Mouse (Mus musculus): ENCODE measurements around the gene Ror1. TPM values are rescaled to one million over a fixed set of nuclear protein-coding genes. Genes with fewer than 3 reads are reported as not detected.

The Ror1 gene
- polyA plus RNA-seq, 1 experiment from 2014 or later: 5.6 TPM

- Histone ChIP-seq H3K36me3 (no peaks in the 10 kb centered on the region), H3K9me3 (no peaks in the 10 kb centered on the region), H3K9ac (no peak overlapping the region), H3K27me3 (replicated peaks) (no peaks in the 10 kb centered on the region), H3K4me2 (replicated peaks) (no peak overlapping the region), H3K27ac (no peak overlapping the region), H3K4me1 (0 out of 2 replicates have a peak, but pooled peaks cover 8% of the 10 kb centered on the region), H3K4me3 (no peak overlapping the region)
- 59% methylated on average over 4 of the region's 4 CpGs for WGBS
- no peak for ATAC-seq (ENCODE audit: low FRiP score, low read depth)
Observed at GRCm38 (mm10) chr4:100226619-100227018, 131.0 kb downstream of the Ror1 start.

- no peaks in the 10 kb centered on the region for H3K27me3 ChIP-seq (replicated peaks)
- no peaks in the 10 kb centered on the region for H3K9me3 ChIP-seq
- no peaks in the 10 kb centered on the region for H3K36me3 ChIP-seq
- H3K9ac ChIP-seq: no peak overlapping the region
- WGBS: 80% methylated on average over 3 of the region's 3 CpGs
- ATAC-seq (ENCODE audit: low FRiP score, low read depth): no peak
- no peak overlapping the region for H3K27ac ChIP-seq
- no peak overlapping the region for H3K4me3 ChIP-seq
- no peak overlapping the region for H3K4me2 ChIP-seq (replicated peaks)
- H3K4me1 ChIP-seq: 0 out of 2 replicates have a peak, but pooled peaks cover 8% of the 10 kb centered on the region
Observed at GRCm38 (mm10) chr4:100228106-100228505, 132.5 kb downstream of the Ror1 start.

DNA sequence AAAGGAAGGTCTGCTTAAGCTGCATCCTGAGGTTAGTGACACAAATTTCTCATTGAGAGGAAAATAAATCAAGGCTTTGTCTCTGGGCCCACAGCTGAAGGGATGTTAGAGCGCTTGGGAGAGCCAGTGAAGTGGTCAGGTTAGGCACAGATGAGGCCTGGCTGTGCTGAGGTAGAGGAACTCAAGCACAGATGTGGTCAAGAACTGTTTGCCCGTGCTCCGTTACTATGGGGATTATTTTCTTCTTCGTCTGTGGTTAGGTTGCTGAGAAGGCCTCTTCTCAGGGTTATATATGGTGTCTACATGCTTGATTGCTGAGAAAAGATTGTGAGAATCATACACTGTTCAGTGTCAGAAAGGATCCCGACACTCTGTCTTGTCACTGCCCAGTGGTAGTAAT lies 134.7 kb downstream of the Ror1 start:
- Histone ChIP-seq H3K36me3 (no peaks in the 10 kb centered on the region), H3K9me3 (no peaks in the 10 kb centered on the region), H3K4me2 (replicated peaks) (no peak overlapping the region), H3K27me3 (replicated peaks) (no peaks in the 10 kb centered on the region), H3K4me1 (no peaks in the 10 kb centered on the region), H3K27ac (no peak overlapping the region), H3K9ac (no peak overlapping the region), H3K4me3 (no peak overlapping the region)
- ATAC-seq (ENCODE audit: low FRiP score, low read depth): no peak
- WGBS: 61% methylated on average over 5 of the region's 5 CpGs

DNA sequence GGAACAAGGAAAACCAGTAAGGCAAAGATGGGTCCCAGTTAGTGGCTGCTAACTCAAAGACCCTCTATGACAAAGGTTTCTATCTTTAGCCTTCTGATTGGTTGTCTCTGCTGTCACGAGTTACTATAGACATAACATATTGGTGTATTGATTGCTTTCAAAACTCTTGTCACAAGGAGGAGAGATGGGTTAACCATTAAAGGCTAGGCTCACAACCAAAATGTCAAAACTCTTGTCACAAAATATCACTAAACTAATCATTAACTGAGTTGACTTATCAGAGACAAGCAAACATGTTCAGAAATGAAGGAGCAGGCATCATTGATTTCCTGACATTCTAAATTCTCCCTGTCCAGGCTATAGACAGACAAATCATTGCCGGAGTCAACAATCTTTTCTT lies 135.4 kb downstream of the Ror1 start:
- H3K4me3 ChIP-seq: no peak overlapping the region
- no peaks in the 10 kb centered on the region for H3K27me3 ChIP-seq (replicated peaks)
- ATAC-seq (ENCODE audit: low FRiP score, low read depth): no peak
- H3K36me3 ChIP-seq: no peaks in the 10 kb centered on the region
- H3K9me3 ChIP-seq: no peaks in the 10 kb centered on the region
- H3K9ac ChIP-seq: no peak overlapping the region
- no peaks in the 10 kb centered on the region for H3K4me1 ChIP-seq
- 87% methylated on average over 2 of the region's 2 CpGs for WGBS
- no peak overlapping the region for H3K4me2 ChIP-seq (replicated peaks)
- no peak overlapping the region for H3K27ac ChIP-seq

GRCm38 (mm10) chr4:100231906-100232305 lies 136.3 kb downstream of the Ror1 start:
- Histone ChIP-seq H3K9ac (no peak overlapping the region), H3K9me3 (no peaks in the 10 kb centered on the region), H3K4me3 (no peak overlapping the region), H3K36me3 (no peaks in the 10 kb centered on the region), H3K27me3 (replicated peaks) (no peaks in the 10 kb centered on the region), H3K27ac (no peak overlapping the region), H3K4me2 (replicated peaks) (no peak overlapping the region), H3K4me1 (no peaks in the 10 kb centered on the region)
- WGBS: 98% methylated on average over 3 of the region's 3 CpGs
- ATAC-seq (ENCODE audit: low FRiP score, low read depth): no peak

GRCm38 (mm10) chr4:100232541-100232940 lies 136.9 kb downstream of the Ror1 start:
- H3K4me3 ChIP-seq: no peak overlapping the region
- no peak overlapping the region for H3K4me2 ChIP-seq (replicated peaks)
- no peaks in the 10 kb centered on the region for H3K36me3 ChIP-seq
- H3K9me3 ChIP-seq: no peaks in the 10 kb centered on the region
- H3K27me3 ChIP-seq (replicated peaks): no peaks in the 10 kb centered on the region
- 88% methylated on average over 7 of the region's 7 CpGs for WGBS
- no peak overlapping the region for H3K9ac ChIP-seq
- H3K4me1 ChIP-seq: no peaks in the 10 kb centered on the region
- H3K27ac ChIP-seq: no peak overlapping the region
- ATAC-seq (ENCODE audit: low FRiP score, low read depth): no peak

- Histone ChIP-seq H3K4me2 (replicated peaks) (no peak overlapping the region), H3K36me3 (no peaks in the 10 kb centered on the region), H3K9ac (no peak overlapping the region), H3K4me3 (no peak overlapping the region), H3K27ac (no peak overlapping the region), H3K9me3 (no peaks in the 10 kb centered on the region), H3K4me1 (no peaks in the 10 kb centered on the region), H3K27me3 (replicated peaks) (no peaks in the 10 kb centered on the region)
- WGBS: 89% methylated on average over 10 of the region's 10 CpGs
- no peak for ATAC-seq (ENCODE audit: low FRiP score, low read depth)
Observed at GRCm38 (mm10) chr4:100233770-100234169, 138.2 kb downstream of the Ror1 start.

- Histone ChIP-seq H3K27ac (no peak overlapping the region), H3K4me1 (no peaks in the 10 kb centered on the region), H3K27me3 (replicated peaks) (no peaks in the 10 kb centered on the region), H3K9me3 (no peaks in the 10 kb centered on the region), H3K36me3 (no peaks in the 10 kb centered on the region), H3K4me3 (no peak overlapping the region), H3K9ac (no peak overlapping the region), H3K4me2 (replicated peaks) (no peak overlapping the region)
- WGBS: 85% methylated on average over 3 of the region's 3 CpGs
- no peak for ATAC-seq (ENCODE audit: low FRiP score, low read depth)
Observed at GRCm38 (mm10) chr4:100236339-100236738, 140.7 kb downstream of the Ror1 start.

DNA sequence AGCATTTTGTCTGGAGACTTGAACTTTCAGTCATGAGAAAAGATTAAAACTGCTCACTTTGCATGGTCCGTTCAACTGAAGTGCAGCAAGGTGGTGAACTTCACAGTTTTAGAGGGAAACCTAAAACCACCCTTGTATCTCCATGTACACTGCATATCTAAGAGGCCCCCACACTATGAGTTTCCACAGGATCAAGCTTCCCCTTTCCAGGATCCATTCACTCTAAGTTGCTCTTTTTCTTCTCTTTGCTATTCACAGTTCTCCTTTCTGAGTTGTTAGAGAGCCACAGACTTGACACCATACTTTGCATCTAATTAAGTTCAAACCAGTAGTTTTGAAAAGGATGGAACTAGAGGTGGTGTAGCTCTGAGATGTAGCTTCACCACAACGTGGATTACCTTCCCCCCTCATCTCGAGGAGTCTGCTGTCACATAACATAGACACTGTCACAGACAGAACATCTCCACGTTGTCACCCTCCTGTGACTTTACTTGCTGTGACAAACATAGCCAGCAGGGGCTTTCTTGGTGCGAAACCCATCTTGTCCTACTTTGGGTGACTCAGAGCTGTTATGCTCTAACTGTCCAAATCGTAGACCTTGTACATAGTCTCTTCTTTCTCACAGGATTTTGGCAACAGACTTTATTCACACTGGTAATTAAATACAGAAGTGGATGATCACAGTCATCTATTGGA lies 146.6 kb downstream of the Ror1 start:
- no peak for ATAC-seq (ENCODE audit: low FRiP score, low read depth)
- Histone ChIP-seq H3K9ac (no peak overlapping the region), H3K27me3 (replicated peaks) (no peaks in the 10 kb centered on the region), H3K4me3 (no peak overlapping the region), H3K4me1 (no peaks in the 10 kb centered on the region), H3K9me3 (no peaks in the 10 kb centered on the region), H3K36me3 (no peaks in the 10 kb centered on the region), H3K4me2 (replicated peaks) (no peak overlapping the region), H3K27ac (no peak overlapping the region)
- WGBS: 84% methylated on average over 6 of the region's 6 CpGs

GRCm38 (mm10) chr4:100244250-100244649 lies 148.7 kb downstream of the Ror1 start:
- Histone ChIP-seq H3K4me3 (no peak overlapping the region), H3K4me2 (replicated peaks) (no peak overlapping the region), H3K27ac (no peak overlapping the region), H3K36me3 (no peaks in the 10 kb centered on the region), H3K9ac (no peak overlapping the region), H3K9me3 (no peaks in the 10 kb centered on the region), H3K27me3 (replicated peaks) (no peaks in the 10 kb centered on the region), H3K4me1 (no peaks in the 10 kb centered on the region)
- WGBS: 87% methylated on average over 8 of the region's 8 CpGs
- no peak for ATAC-seq (ENCODE audit: low FRiP score, low read depth)

DNA sequence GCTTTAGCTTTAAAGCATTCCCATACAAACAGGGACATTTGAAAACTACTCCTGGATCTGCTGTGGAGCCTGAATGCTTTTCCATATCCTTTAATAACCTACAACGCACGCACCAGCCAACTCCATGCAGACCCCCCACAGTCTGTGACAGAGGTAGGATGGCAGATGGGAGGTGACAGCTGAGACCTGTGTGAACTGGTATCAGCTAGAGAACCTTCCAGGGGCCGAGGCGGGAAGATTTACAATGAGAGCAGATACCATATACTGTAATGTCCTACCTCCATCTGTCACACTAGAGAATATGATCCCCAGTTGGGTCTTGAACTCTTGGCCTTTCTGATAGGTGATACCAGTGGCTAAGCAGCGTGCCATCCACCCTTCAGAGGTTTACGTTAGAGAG lies 149.1 kb downstream of the Ror1 start:
- H3K36me3 ChIP-seq: no peaks in the 10 kb centered on the region
- no peaks in the 10 kb centered on the region for H3K9me3 ChIP-seq
- H3K4me1 ChIP-seq: no peaks in the 10 kb centered on the region
- no peak for ATAC-seq (ENCODE audit: low FRiP score, low read depth)
- H3K9ac ChIP-seq: no peak overlapping the region
- H3K27me3 ChIP-seq (replicated peaks): no peaks in the 10 kb centered on the region
- H3K4me2 ChIP-seq (replicated peaks): no peak overlapping the region
- no peak overlapping the region for H3K4me3 ChIP-seq
- 75% methylated on average over 6 of the region's 6 CpGs for WGBS
- no peak overlapping the region for H3K27ac ChIP-seq

DNA sequence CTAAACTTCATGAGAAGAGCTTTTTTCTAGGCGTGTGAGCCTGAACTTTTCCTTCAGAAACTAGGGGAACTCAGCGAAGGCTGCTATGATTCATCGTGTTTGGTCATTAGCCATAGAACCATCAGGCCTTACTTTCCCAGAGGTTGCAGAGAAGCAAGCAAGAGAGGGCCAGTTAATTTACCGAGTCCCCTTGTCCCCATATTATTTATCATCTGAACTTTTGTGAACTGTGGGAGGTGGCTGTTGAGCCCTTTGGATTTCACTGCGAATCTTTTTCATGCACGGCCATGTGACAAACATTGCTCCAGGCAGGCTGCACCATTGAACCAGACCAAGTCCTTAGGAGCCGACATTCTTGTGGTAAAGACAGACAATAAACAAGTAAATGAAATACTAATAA lies 152.2 kb downstream of the Ror1 start:
- WGBS: 73% methylated on average over 7 of the region's 7 CpGs
- Histone ChIP-seq H3K4me2 (replicated peaks) (no peak overlapping the region), H3K4me3 (no peak overlapping the region), H3K27me3 (replicated peaks) (no peaks in the 10 kb centered on the region), H3K9ac (no peak overlapping the region), H3K4me1 (no peaks in the 10 kb centered on the region), H3K27ac (no peak overlapping the region), H3K9me3 (no peaks in the 10 kb centered on the region), H3K36me3 (no peaks in the 10 kb centered on the region)
- ATAC-seq (ENCODE audit: low FRiP score, low read depth): no peak

DNA sequence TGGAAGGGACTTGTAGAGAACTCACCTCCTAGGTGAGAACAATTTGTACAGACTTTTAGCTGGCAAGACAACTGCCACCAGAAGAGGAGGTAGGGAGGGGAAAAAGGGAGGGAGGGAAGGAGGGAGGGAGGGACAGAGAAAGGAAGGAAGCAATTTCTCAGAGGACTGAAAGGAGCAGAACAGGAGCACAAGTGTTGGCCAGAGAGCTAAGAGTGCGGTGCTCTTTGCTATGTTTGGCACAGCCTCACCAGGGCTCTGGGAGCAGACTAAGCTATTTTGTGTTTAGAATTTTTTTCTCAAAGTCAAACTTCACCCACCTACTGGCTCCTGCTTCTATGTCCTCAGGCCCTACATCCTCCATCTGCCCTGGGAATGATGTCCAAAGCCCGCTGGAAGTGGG lies 152.7 kb downstream of the Ror1 start:
- Histone ChIP-seq H3K36me3 (no peaks in the 10 kb centered on the region), H3K4me2 (replicated peaks) (no peak overlapping the region), H3K4me1 (no peaks in the 10 kb centered on the region), H3K27me3 (replicated peaks) (no peaks in the 10 kb centered on the region), H3K27ac (no peak overlapping the region), H3K4me3 (no peak overlapping the region), H3K9ac (no peak overlapping the region), H3K9me3 (no peaks in the 10 kb centered on the region)
- ATAC-seq (ENCODE audit: low FRiP score, low read depth): no peak
- WGBS: 75% methylated on average over 2 of the region's 2 CpGs
